Mouse (Mus musculus): ENCODE measurements around the gene Cap2. TPM values are rescaled to one million over a fixed set of nuclear protein-coding genes. Genes with fewer than 3 reads are reported as not detected.

Gene Cap2
- polyA plus RNA-seq, 1 experiment = not detected

DNA sequence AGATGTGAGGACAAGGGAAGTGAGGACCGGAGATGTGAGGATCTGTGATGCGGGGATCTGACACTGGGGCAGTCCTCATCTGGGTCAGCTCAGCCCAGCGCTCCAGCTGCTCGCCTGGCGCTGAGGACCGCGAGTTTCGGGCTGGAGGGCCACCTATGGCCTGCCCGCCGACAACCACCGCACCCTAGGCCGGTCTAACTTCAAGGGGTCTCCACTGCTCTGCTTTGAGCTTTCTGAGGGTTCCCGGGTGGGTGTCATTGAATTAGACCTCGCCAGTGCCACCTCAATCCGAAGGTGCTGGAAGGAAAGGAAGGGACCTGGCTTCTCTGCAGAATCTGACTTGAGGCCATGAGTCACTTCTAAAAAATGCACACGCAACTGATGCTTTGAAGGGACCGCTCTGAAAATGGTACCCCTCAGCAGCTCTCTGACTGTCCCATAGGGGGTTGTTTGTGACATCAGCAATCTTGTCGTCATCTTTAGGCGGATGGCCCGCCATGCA, 793 bp downstream of the Cap2 start:
- Histone ChIP-seq H3K4me3 (replicated peaks) (peak overlapping the region; percentile 30), H3K27me3 (ENCODE audit: control insufficient read depth) (peaks cover 21% of the 10 kb centered on the region), H3K9me3 (ENCODE audit: control insufficient read depth, low read length) (no peaks in the 10 kb centered on the region), H3K36me3 (ENCODE audit: control insufficient read depth) (no peaks in the 10 kb centered on the region), H3K4me1 (ENCODE audit: control insufficient read depth) (no peaks in the 10 kb centered on the region; the same call in 1 of the 2 replicates)
- TF ChIP-seq TAL1 (IDR thresholded peaks at IDR 0.05; ENCODE audit: low read length) (no peak), GATA1 (IDR thresholded peaks at IDR 0.05; ENCODE audit: low read length) (no peak)

DNA sequence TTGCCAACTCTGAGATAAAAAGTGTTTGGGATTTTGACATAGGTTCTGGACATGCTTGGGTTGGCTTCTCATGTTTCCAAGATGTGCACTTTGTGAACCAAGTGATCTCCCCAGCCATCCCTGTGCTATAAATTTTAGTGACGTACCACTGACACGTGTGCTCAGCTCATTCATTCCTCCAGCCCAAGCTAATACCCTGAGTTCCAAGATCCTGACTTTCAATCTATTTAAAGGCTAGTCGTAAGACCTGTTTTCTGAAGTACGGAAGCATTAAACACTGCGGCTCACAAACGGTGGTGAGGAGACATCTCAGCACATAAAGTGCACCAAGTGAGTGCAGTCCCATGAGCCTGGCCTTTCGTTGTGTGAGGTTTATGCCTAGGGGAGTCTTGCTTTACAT, 6.3 kb downstream of the Cap2 start:
- H3K36me3 ChIP-seq (ENCODE audit: control insufficient read depth) = no peaks in the 10 kb centered on the region
- peaks cover 5% of the 10 kb centered on the region for H3K27me3 ChIP-seq (ENCODE audit: control insufficient read depth)
- TF ChIP-seq TAL1 (IDR thresholded peaks at IDR 0.05; ENCODE audit: low read length) (no peak), GATA1 (IDR thresholded peaks at IDR 0.05; ENCODE audit: low read length) (no peak)
- H3K4me3 ChIP-seq (replicated peaks) = no peak overlapping the region
- no peaks in the 10 kb centered on the region for H3K4me1 ChIP-seq (ENCODE audit: control insufficient read depth)
- no peaks in the 10 kb centered on the region for H3K9me3 ChIP-seq (ENCODE audit: control insufficient read depth, low read length)

DNA sequence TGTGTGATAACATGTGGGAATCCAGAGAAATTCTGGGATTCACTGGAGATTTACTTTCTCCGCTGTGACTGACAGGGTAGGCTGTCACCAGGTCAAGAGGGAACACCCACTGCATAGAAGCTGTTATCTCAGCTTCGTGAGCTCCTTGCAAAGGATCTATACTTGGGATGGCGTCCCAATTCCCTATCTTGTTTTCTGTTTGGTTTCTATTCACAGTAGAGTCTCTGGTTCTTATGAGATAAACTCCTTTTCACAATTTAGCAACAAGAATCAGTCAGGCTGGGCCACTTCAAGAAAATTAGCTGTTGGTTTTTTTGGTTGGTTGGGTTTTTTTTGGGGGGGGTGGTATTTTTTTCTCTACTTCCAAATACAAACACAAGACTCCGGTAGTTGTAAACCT, 7.2 kb downstream of the Cap2 start:
- Histone ChIP-seq H3K36me3 (ENCODE audit: control insufficient read depth) (no peaks in the 10 kb centered on the region), H3K9me3 (ENCODE audit: control insufficient read depth, low read length) (no peaks in the 10 kb centered on the region), H3K4me3 (replicated peaks) (no peak overlapping the region), H3K27me3 (ENCODE audit: control insufficient read depth) (no peaks in the 10 kb centered on the region), H3K4me1 (ENCODE audit: control insufficient read depth) (no peaks in the 10 kb centered on the region)
- TF ChIP-seq TAL1 (IDR thresholded peaks at IDR 0.05; ENCODE audit: low read length) = no peak

DNA sequence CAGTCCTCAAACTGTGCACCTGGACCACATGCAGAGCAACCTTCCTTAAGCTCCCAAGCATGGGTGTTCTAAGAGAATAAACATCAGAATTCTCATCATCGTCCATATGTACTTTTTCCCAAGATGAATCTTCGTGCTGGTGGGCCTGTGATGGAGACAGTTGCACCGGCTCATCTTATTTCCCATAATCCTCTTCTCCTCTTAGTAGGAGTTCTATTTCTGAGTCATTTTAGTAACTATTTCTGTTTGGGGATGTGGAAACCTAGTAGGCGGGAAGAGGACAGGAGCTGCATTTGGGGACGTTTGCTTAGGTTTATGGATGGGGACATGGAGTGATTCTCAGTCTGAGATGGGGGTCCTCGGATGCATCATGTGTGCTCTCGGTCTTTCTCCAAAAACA, 8.8 kb downstream of the Cap2 start:
- no peaks in the 10 kb centered on the region for H3K27me3 ChIP-seq (ENCODE audit: control insufficient read depth)
- TF ChIP-seq GATA1 (IDR thresholded peaks at IDR 0.05; ENCODE audit: low read length) (no peak), TAL1 (IDR thresholded peaks at IDR 0.05; ENCODE audit: low read length) (no peak)

DNA sequence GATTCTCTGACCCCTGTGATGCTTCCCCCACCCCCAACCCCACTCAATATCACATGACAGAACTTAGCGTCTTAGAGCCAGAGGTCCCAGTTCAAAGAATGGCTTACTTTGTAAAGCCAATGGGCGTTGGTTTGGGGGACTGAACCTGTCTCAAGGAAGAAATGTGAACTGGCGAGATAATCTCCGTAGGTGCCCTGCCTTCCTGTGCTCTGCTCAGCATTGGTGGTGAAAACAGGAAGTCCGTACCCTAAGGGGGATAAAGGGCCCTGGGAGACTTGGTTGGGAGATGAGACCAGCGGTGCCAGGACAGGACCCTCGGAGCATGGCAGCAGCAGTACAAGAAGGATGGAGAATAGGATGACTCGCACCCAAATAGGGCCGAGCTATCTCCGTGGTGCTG, 12.8 kb downstream of the Cap2 start:
- no peaks in the 10 kb centered on the region for H3K9me3 ChIP-seq (ENCODE audit: control insufficient read depth, low read length)
- H3K36me3 ChIP-seq (ENCODE audit: control insufficient read depth) = no peaks in the 10 kb centered on the region
- no peaks in the 10 kb centered on the region for H3K27me3 ChIP-seq (ENCODE audit: control insufficient read depth)
- no peaks in the 10 kb centered on the region for H3K4me1 ChIP-seq (ENCODE audit: control insufficient read depth)
- TF ChIP-seq TAL1 (IDR thresholded peaks at IDR 0.05; ENCODE audit: low read length) (no peak), GATA1 (IDR thresholded peaks at IDR 0.05; ENCODE audit: low read length) (no peak)
- H3K4me3 ChIP-seq (replicated peaks) = no peak overlapping the region

More for the DNA sequence above, 8.8 kb downstream of the Cap2 start:
- Histone ChIP-seq H3K4me3 (replicated peaks) (no peak overlapping the region), H3K9me3 (ENCODE audit: control insufficient read depth, low read length) (no peaks in the 10 kb centered on the region), H3K36me3 (ENCODE audit: control insufficient read depth) (no peaks in the 10 kb centered on the region), H3K4me1 (ENCODE audit: control insufficient read depth) (no peaks in the 10 kb centered on the region)

DNA sequence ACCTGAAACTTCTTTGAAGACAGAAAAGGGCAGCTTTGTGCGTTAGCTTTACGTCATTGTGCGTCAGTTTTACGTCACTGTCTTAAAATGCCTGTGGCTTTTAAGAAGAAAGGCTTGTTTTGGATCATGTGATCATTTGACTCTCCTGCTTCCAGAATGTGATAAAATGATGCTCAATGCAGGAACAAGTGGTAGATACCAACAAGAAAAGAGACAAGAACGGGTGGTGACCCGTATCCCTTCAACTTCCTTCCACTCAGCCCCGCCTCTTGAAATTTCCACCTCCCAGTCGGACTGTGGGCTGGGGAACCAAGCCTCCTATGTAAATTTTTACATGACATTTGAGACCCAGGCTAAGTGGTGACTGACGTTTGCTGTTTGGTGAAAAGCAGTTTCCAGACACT, 13.5 kb downstream of the Cap2 start:
- Histone ChIP-seq H3K4me3 (replicated peaks) (no peak overlapping the region), H3K4me1 (ENCODE audit: control insufficient read depth) (no peaks in the 10 kb centered on the region), H3K27me3 (ENCODE audit: control insufficient read depth) (no peaks in the 10 kb centered on the region), H3K9me3 (ENCODE audit: control insufficient read depth, low read length) (no peaks in the 10 kb centered on the region), H3K36me3 (ENCODE audit: control insufficient read depth) (no peaks in the 10 kb centered on the region)
- TF ChIP-seq TAL1 (IDR thresholded peaks at IDR 0.05; ENCODE audit: low read length) (no peak), GATA1 (IDR thresholded peaks at IDR 0.05; ENCODE audit: low read length) (no peak)

DNA sequence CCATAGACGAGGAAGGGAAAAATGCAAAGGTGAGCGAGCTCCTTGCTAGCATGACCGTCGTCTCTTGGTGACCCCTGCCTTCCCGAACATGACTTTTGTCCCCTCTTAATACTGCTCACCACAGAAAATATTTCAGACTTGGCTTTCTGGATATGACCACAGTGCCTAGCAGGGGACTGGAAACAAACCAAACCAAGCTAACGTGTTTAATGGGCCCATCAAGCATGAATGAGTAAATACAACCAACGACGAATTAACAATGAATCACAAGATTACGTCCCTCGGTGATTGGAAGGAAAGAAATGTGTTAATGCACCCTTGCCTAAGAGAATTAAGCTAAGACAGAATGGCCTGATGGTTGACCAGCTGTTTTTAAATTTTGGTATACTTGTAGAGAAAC, 13.9 kb downstream of the Cap2 start:
- Histone ChIP-seq H3K36me3 (ENCODE audit: control insufficient read depth) (no peaks in the 10 kb centered on the region), H3K9me3 (ENCODE audit: control insufficient read depth, low read length) (no peaks in the 10 kb centered on the region), H3K4me1 (ENCODE audit: control insufficient read depth) (no peaks in the 10 kb centered on the region), H3K27me3 (ENCODE audit: control insufficient read depth) (no peaks in the 10 kb centered on the region), H3K4me3 (replicated peaks) (no peak overlapping the region)
- TF ChIP-seq TAL1 (IDR thresholded peaks at IDR 0.05; ENCODE audit: low read length) (no peak), GATA1 (IDR thresholded peaks at IDR 0.05; ENCODE audit: low read length) (no peak)

DNA sequence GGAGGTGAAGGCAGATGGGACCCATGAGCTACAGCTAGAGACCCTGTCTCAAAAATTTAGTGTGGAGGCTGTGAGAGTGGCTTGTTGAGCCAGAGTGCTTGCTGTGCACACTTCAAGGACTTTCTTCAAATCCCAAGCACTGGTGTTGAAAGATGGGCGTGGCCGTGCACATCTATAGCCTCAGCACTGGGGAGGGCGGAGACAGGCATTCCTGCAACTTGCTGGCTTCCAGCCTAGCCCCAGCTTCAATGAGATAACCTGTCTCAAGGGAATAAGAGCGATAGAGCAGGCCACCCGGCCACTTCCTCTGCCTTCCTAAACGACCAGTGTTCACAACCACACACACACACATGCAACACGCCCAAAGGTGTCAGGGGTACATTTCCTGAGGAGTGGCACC, 14.5 kb downstream of the Cap2 start:
- Histone ChIP-seq H3K9me3 (ENCODE audit: control insufficient read depth, low read length) (no peaks in the 10 kb centered on the region), H3K4me3 (replicated peaks) (no peak overlapping the region), H3K36me3 (ENCODE audit: control insufficient read depth) (no peaks in the 10 kb centered on the region), H3K4me1 (ENCODE audit: control insufficient read depth) (no peaks in the 10 kb centered on the region), H3K27me3 (ENCODE audit: control insufficient read depth) (no peaks in the 10 kb centered on the region)
- no peak for TF ChIP-seq TAL1 (IDR thresholded peaks at IDR 0.05; ENCODE audit: low read length)

DNA sequence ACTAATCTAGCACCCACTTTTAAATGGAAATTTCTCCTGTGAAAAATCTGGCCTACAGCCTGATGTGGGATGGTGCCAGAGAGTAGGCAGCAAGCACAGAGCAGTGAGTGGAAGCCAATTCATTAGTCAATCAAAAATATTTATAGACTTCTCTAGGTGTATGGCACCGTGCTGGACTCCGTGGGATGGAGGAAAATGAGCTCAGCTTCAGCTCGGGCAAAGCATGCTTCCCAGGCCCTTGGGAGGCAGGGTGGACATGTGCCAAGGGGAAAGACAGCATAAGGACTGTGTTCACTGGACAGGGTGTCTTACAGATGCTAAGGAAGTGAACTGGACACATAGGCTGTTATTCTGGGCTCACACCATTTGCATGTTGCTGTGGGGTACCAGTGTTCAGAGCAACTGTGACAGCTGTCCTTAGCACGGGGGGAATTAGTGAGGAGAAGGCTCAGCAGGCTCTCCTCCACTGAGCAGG, 15.6 kb downstream of the Cap2 start:
- no peaks in the 10 kb centered on the region for H3K4me1 ChIP-seq (ENCODE audit: control insufficient read depth)
- no peak for TF ChIP-seq GATA1 (IDR thresholded peaks at IDR 0.05; ENCODE audit: low read length)
- TF ChIP-seq TAL1 (IDR thresholded peaks at IDR 0.05; ENCODE audit: low read length) = no peak
- H3K27me3 ChIP-seq (ENCODE audit: control insufficient read depth) = no peaks in the 10 kb centered on the region
- H3K36me3 ChIP-seq (ENCODE audit: control insufficient read depth) = no peaks in the 10 kb centered on the region
- no peaks in the 10 kb centered on the region for H3K9me3 ChIP-seq (ENCODE audit: control insufficient read depth, low read length)
- no peak overlapping the region for H3K4me3 ChIP-seq (replicated peaks)

DNA sequence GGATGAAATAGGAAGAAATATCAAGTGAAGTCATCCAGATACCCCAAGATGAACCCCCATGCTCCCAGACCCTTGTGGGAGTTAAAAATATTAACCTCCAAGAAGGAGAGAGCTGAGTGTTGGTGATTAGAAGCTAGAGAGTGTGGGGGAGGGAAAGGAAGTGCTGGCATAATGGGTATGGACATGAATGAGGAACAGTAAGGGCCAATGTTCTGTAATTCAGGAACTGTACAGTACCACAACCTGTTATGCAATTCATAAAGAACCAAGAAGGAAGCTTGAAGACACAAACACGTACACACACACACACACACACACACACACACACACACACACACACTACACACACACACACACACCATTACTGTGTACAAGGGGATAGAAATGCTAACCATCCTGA, 19.8 kb downstream of the Cap2 start:
- Histone ChIP-seq H3K4me1 (ENCODE audit: control insufficient read depth) (no peaks in the 10 kb centered on the region), H3K36me3 (ENCODE audit: control insufficient read depth) (no peaks in the 10 kb centered on the region), H3K4me3 (replicated peaks) (no peak overlapping the region), H3K27me3 (ENCODE audit: control insufficient read depth) (no peaks in the 10 kb centered on the region), H3K9me3 (ENCODE audit: control insufficient read depth, low read length) (no peaks in the 10 kb centered on the region)
- TF ChIP-seq GATA1 (IDR thresholded peaks at IDR 0.05; ENCODE audit: low read length) (no peak), TAL1 (IDR thresholded peaks at IDR 0.05; ENCODE audit: low read length) (no peak)

Measured in erythroblast, embryonic 14.5 days (primary cell).